Mouse (Mus musculus) urinary bladder, postnatal 36 days (tissue): Measurements from ENCODE around the gene Mrgprb3.

Experiments
- DNase-seq, 2 experiments: peaks; one replicate each; pipeline ENCODE4 v3.0.0; 2022; ENCODE audit warnings: low spot score in 2 of 2, mixed read lengths in 1 of 2

Mrgprb3 gene

DNA sequence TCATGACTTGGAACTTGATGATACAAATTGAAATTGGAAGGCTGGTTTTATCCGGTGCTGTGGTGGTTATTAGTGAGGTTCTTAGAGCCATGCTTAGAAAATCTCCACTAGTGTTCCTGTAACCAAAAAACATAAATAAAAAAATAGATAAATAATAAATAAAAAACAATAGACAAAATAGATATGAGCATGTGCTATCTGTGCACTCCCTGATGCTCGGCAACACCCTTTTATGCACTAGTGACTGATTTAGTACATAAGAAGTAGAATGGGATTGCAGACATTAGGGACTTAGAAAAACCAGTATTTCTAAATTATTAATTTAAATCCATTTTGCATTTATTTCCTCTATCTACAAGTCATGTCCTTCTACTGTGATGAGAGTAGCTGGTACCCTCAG lies at the start of gene Mrgprb3:
TSS of gene Mrgprb3 (minus strand) at position 101 of the 400 bp plus-strand sequence.
- DNase-seq = no peak
